Mouse (Mus musculus) bone marrow, adult 2 months (tissue): ENCODE results near the gene Pigf.

Experiments
- CTCF ChIP-seq: fragments of 200-500 bp; IDR thresholded peaks from 2 replicates; pipeline ENCODE4 v1.5.1; 2011; ENCODE audit warnings: low read length, control low read depth; ENCODE audit not compliant: control insufficient read depth, insufficient read depth
- POLR2A ChIP-seq: fragments of 200-500 bp; IDR thresholded peaks from 2 replicates; pipeline ENCODE4 v1.6.1; 2011; ENCODE audit warnings: low read depth, mild to moderate bottlenecking, control low read depth, low read length, borderline replicate concordance; ENCODE audit not compliant: control insufficient read depth

GRCm38 (mm10) chr17:87049696-87050095, 24.5 kb upstream of the Pigf start:
- TF ChIP-seq POLR2A (no peak), CTCF (no peak)
